Mouse (Mus musculus): ENCODE measurements at regions not wholly inside any gene's neighbourhood (a gene's known extent, or its start where the extent isn't known, plus 50 kb on each side); places are given as distances from the start of the nearest gene placed in this dataset.

DNA sequence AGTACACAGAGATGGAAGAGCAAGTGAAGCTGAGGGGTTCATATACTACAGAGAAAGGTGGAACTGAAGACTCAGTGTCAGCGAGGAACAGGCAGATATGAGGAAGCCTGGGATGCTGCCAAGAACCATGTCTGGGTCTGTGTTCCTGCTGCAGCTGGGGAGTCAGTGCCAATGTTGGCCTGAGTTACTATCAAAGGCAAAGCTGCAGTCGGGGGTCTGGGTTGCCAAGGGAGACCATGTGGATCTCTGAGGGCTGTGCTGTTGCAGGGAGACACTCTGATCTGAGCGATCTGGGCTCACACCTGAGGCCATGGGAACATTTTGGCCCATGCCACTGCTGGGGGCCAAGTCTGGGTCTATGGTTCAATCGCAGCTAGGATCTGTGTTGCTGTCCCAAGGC is 612.5 kb upstream of the Nrsn1 start:
- ATAC-seq (replicated peaks in 1 of 2; ENCODE audit: insufficient read depth in 1 of 2, low FRiP score in 2 of 2, low TSS enrichment in 1 of 2, low read depth in 1 of 2, poor library complexity in 2 of 2, severe bottlenecking in 2 of 2), result no peak

DNA sequence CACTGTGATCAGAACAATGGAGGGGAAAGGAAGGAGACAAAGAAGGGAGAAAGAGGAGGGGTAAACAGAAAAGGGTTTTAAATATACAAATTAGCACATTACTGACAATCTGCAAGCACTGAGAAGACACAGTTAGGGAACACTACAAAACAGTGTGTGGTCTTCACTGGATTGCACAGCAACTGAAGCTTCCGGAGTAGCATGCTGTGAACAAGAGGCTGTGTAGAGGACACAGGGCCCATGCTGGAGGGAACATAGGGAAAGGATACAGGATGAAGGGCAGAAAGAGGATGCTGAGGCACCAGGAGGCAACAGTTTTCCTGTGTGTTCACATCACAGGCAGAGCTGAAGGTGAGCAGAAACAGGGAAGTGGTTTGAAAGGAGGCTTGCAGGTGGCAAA is 598.6 kb upstream of the Nrsn1 start:
- no peak for ATAC-seq (replicated peaks in 1 of 2; ENCODE audit: insufficient read depth in 1 of 2, low FRiP score in 2 of 2, low TSS enrichment in 1 of 2, low read depth in 1 of 2, poor library complexity in 2 of 2, severe bottlenecking in 2 of 2)

- no peak for ATAC-seq (replicated peaks in 1 of 2; ENCODE audit: insufficient read depth in 1 of 2, low FRiP score in 2 of 2, low TSS enrichment in 1 of 2, low read depth in 1 of 2, poor library complexity in 2 of 2, severe bottlenecking in 2 of 2)
These were observed 587.9 kb upstream of the Nrsn1 start for GRCm38 (mm10) chr13:25858207-25858606.

DNA sequence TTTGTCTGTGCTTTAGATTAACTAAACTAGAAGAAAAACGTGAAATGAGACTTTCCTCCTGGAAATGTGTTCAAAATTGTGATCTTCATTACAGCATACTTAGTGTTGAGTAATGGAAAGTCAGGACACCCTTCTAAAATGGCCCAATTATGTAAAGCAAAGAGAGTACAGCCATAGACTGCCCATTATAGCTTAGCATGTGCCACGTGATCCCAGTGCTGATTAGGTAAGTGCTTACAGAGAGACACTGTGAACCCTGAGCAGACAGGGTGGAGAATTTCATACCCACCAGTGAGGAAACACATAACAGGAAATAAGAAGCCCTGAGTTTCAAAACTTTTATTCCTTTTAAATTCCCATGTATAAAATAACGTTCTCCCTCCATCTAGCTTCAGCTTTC is 587.3 kb upstream of the Nrsn1 start:
- no peak for ATAC-seq (replicated peaks in 1 of 2; ENCODE audit: insufficient read depth in 1 of 2, low FRiP score in 2 of 2, low TSS enrichment in 1 of 2, low read depth in 1 of 2, poor library complexity in 2 of 2, severe bottlenecking in 2 of 2)

DNA sequence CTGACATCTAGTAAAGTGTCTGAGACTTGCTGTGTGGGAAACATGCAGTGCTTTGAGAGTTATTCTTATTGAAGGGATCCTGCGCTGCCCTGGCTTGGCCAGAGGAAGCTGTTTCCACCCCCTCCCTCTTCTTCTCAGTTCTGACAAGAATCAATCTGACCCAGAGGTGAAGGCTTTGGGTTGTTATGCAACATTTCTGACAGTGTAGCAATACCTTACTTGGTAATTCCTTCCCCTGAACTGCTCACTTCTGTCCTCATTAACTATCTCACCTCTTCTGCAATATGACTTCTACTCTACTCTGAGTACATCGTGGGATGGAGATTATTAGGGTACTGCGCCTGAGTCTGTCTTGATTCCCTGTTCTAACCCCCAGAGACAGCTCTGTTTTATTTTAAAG is 586.8 kb upstream of the Nrsn1 start:
- ATAC-seq (replicated peaks in 1 of 2; ENCODE audit: insufficient read depth in 1 of 2, low FRiP score in 2 of 2, low TSS enrichment in 1 of 2, low read depth in 1 of 2, poor library complexity in 2 of 2, severe bottlenecking in 2 of 2), result no peak

- ATAC-seq (replicated peaks in 1 of 2; ENCODE audit: insufficient read depth in 1 of 2, low FRiP score in 2 of 2, low TSS enrichment in 1 of 2, low read depth in 1 of 2, poor library complexity in 2 of 2, severe bottlenecking in 2 of 2), result no peak
These were observed 586.2 kb upstream of the Nrsn1 start for GRCm38 (mm10) chr13:25856549-25856948.

DNA sequence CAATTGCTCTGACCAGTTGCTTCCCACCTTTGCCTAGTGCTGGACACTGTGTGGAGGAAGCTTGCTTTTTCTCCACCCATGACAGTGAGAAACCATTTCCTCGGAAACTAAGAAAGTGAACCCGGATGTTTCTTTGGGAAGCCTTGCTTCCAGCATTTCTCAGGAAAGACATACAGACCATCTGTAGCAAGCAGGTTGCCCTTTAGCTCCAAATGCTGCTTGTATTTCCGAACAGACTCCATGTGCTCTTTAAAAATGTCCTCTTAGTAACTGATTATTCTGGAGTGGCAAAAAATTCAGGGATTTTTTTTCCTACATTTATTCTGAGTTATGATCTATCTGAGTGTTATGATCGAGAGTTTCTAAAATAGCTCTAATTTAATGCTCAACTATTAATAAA is 577.9 kb upstream of the Nrsn1 start:
- no peak for ATAC-seq (replicated peaks in 1 of 2; ENCODE audit: insufficient read depth in 1 of 2, low FRiP score in 2 of 2, low TSS enrichment in 1 of 2, low read depth in 1 of 2, poor library complexity in 2 of 2, severe bottlenecking in 2 of 2)

- no peak for ATAC-seq (replicated peaks in 1 of 2; ENCODE audit: insufficient read depth in 1 of 2, low FRiP score in 2 of 2, low TSS enrichment in 1 of 2, low read depth in 1 of 2, poor library complexity in 2 of 2, severe bottlenecking in 2 of 2)
These were observed 567.9 kb upstream of the Nrsn1 start for GRCm38 (mm10) chr13:25838237-25838636.

DNA sequence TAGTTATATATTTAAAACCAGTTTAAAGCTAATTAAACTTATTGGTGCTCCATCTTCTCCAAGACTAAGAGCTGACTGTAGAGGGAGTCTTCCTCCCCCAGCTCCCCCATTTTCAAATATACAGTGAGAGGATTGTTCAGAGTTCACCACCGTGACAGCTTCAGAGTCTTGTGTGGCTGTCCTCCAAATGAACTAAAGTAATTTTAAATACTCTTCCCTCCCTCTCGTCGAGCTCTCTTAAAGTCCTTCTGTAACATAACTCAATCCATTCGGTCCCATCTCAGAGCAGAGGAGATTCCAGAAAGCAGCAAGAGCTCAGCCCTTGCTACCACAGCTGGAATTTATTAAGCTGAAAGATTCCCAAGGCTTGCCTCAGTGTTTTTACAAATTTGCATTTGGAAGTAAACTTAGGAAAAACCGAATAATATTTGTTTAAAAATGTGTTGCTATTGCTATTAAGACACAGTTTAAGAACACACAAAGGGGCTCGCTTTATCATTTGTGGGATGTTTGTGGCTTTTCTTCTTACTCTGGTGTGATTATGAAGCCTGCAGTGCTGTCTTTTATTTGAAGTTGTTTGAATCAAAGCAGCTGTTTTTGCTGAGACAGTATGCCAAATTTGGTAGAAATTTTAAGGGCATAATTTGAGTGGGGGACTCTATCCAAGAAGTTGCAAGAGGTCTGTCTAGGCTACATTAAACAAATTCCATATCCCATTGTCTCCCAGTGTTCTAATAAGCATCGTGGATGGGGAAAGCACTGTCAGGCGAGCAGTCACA is 559.0 kb upstream of the Nrsn1 start:
- no peak for ATAC-seq (replicated peaks in 1 of 2; ENCODE audit: insufficient read depth in 1 of 2, low FRiP score in 2 of 2, low TSS enrichment in 1 of 2, low read depth in 1 of 2, poor library complexity in 2 of 2, severe bottlenecking in 2 of 2)

DNA sequence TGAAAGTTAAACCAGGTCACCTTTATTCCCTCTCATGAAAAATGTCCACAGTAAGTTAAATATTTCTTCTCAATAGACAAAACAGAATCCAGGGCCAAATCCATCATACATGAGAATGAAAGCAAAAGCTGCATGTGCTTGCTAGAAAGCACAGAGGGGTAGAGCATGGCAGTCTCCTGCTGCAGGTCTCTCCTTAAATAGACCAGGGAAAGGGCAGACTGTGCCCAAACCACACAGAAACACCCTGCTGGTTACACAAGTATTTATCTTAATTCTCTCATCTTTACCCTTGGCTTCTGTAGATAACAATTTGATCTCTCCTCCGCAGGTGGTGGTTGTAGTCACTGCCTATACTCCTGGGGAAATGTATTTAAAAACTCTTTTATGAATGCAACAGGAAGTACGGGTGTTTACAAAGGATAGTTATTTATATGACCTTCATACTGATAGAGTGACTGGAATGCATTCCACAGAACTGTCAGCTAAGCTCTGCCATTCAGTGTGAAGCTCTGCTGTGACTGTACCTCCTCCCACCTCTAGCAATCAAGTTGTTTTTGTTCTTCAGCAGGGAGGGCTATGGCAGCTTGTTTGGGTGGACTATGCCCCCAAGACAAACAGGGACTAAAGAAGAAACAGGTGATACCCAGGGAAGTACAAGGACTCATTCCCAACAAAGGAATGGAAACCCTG is 538.4 kb upstream of the Nrsn1 start:
- ATAC-seq (replicated peaks in 1 of 2; ENCODE audit: insufficient read depth in 1 of 2, low FRiP score in 2 of 2, low TSS enrichment in 1 of 2, low read depth in 1 of 2, poor library complexity in 2 of 2, severe bottlenecking in 2 of 2), result no peak

- ATAC-seq (replicated peaks in 1 of 2; ENCODE audit: insufficient read depth in 1 of 2, low FRiP score in 2 of 2, low TSS enrichment in 1 of 2, low read depth in 1 of 2, poor library complexity in 2 of 2, severe bottlenecking in 2 of 2), result no peak
These were observed 523.0 kb upstream of the Nrsn1 start for GRCm38 (mm10) chr13:25793216-25793803.

- ATAC-seq (replicated peaks in 1 of 2; ENCODE audit: insufficient read depth in 1 of 2, low FRiP score in 2 of 2, low TSS enrichment in 1 of 2, low read depth in 1 of 2, poor library complexity in 2 of 2, severe bottlenecking in 2 of 2), result no peak
These were observed 510.9 kb upstream of the Nrsn1 start for GRCm38 (mm10) chr13:25781161-25781560.

DNA sequence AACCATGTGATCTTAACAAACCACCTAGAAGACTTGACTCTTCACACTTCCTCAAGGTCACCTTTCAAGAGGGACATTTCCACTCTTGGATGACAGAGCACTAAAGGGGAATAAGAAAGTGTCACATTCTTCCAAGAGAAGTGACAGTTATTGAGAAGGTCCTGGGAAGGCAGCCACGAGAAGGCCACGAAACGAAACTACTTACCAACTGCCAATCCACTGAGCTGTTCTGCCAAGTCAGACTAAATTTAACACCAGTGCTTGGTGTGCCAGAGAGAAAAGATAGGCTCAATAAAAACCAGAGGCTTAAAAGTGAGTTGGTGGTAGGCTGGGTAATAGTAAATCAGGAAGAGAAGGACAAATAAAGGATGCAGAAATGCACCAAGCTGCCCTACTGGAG is 507.4 kb upstream of the Nrsn1 start:
- no peak for ATAC-seq (replicated peaks in 1 of 2; ENCODE audit: insufficient read depth in 1 of 2, low FRiP score in 2 of 2, low TSS enrichment in 1 of 2, low read depth in 1 of 2, poor library complexity in 2 of 2, severe bottlenecking in 2 of 2)

DNA sequence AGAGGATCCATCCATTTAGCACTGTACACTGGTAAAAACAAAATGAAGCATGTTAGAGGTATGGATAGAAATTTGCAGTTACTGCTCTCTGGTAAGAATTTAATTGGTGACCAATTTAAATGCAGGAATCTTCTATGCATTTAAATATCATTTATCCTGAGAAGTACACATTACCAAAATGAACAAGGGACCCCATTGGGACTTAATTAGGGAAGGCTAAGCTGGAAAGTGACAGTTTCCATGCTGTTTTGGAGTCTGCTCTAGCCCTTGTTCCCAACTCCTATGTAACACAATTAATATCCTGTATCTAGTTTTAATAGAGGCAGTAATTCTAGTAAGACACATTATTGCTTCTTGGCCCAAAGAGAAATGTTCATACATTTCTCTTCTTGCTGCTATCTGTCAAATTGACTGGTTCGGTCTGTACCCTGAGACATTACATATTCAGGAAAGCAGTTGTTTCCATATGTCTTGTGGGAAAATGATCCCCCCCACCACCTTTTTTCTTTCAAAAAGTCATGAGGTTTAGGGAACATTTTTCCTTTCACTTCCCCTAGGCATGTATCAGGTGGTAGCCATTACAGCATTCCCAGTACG is 504.4 kb upstream of the Nrsn1 start:
- ATAC-seq (replicated peaks in 1 of 2; ENCODE audit: insufficient read depth in 1 of 2, low FRiP score in 2 of 2, low TSS enrichment in 1 of 2, low read depth in 1 of 2, poor library complexity in 2 of 2, severe bottlenecking in 2 of 2), result no peak

GRCm38 (mm10) chr13:25754515-25755105 is 484.3 kb upstream of the Nrsn1 start:
- ATAC-seq (replicated peaks in 1 of 2; ENCODE audit: insufficient read depth in 1 of 2, low FRiP score in 2 of 2, low TSS enrichment in 1 of 2, low read depth in 1 of 2, poor library complexity in 2 of 2, severe bottlenecking in 2 of 2), result no peak

GRCm38 (mm10) chr13:25751409-25751777 is 481.1 kb upstream of the Nrsn1 start:
- no peak for ATAC-seq (replicated peaks in 1 of 2; ENCODE audit: insufficient read depth in 1 of 2, low FRiP score in 2 of 2, low TSS enrichment in 1 of 2, low read depth in 1 of 2, poor library complexity in 2 of 2, severe bottlenecking in 2 of 2)

GRCm38 (mm10) chr13:25750460-25751408 is 480.4 kb upstream of the Nrsn1 start:
- no peak for ATAC-seq (replicated peaks in 1 of 2; ENCODE audit: insufficient read depth in 1 of 2, low FRiP score in 2 of 2, low TSS enrichment in 1 of 2, low read depth in 1 of 2, poor library complexity in 2 of 2, severe bottlenecking in 2 of 2)

All from hematopoietic stem cell, adult 5-6 weeks (primary cell).